9 mouse cellular contexts compared by ENCODE assay signal in genomic region chr4:155012788-155013187, GRCm38 (mm10). TPM values are rescaled to one million over a fixed set of nuclear protein-coding genes. Genes with fewer than 3 reads are reported as not detected.
A peak's percentile ranks its signal among the peaks of the same experiment; 100 is the strongest.
DNase-seq lines count a peak whose midpoint lies in the region; ATAC-seq and TF ChIP-seq lines count a peak whose summit lies in the region.
"Had no signal": no experiment of that assay in that cellular context is flagged by ENCODE, and none has a peak within 500 bp of the region (broad histone marks: within the 10 kb centered on the region; RNA-seq: fewer than 3 reads in every experiment).

No protein-coding gene starts in this region.

- H3K4me1 ChIP-seq in forebrain, embryonic 14.5 days (ENCODE audit: control insufficient read depth, insufficient read depth, low read length): peaks cover 2% of the 10 kb centered on the region; the same call in 1 of the 2 replicates
- peaks cover 15% of the 10 kb centered on the region for H3K4me1 ChIP-seq in hindbrain, embryonic 16.5 days (ENCODE audit: control insufficient read depth, insufficient read depth, low read depth, low read length)
- H3K4me1 ChIP-seq in limb, embryonic 14.5 days (ENCODE audit: control insufficient read depth, insufficient read depth, low read length): no peaks in the 10 kb centered on the region
- H3K4me1 ChIP-seq: embryonic facial prominence, embryonic 15.5 days had no signal

- H3K36me3 ChIP-seq in forebrain, embryonic 14.5 days (ENCODE audit: control insufficient read depth, insufficient read depth, low read length): no peaks in the 10 kb centered on the region
- H3K36me3 ChIP-seq in hindbrain, embryonic 16.5 days (ENCODE audit: control insufficient read depth, insufficient read depth, low read length): no peaks in the 10 kb centered on the region
- H3K36me3 ChIP-seq in limb, embryonic 14.5 days (ENCODE audit: control insufficient read depth, insufficient read depth, low read length): no peaks in the 10 kb centered on the region
- H3K36me3 ChIP-seq in splenic B cell, adult 2 months (ENCODE audit: control insufficient read depth, insufficient read depth, low read length, poor library complexity, severe bottlenecking): no peaks in the 10 kb centered on the region
- H3K36me3 ChIP-seq: embryonic facial prominence, embryonic 15.5 days had no signal

- no peak overlapping the region for H3K4me3 ChIP-seq in forebrain, embryonic 14.5 days (ENCODE audit: low read depth, low read length)
- no peak overlapping the region for H3K4me3 ChIP-seq in hindbrain, embryonic 16.5 days (ENCODE audit: low read length)
- no peak overlapping the region for H3K4me3 ChIP-seq in limb, embryonic 14.5 days (replicated peaks; ENCODE audit: low read length)
- H3K4me3 ChIP-seq: embryonic facial prominence, embryonic 15.5 days had no signal

- TF ChIP-seq POLR2A in limb, embryonic 14.5 days (IDR thresholded peaks at IDR 0.05; ENCODE audit: borderline replicate concordance, extremely low read depth, insufficient read depth, insufficient read length): no peak

- no peak overlapping the region for H3K27ac ChIP-seq in forebrain, embryonic 14.5 days (ENCODE audit: low read depth, low read length)
- H3K27ac ChIP-seq in hindbrain, embryonic 16.5 days (ENCODE audit: low read depth, low read length): no peak overlapping the region
- H3K27ac ChIP-seq in limb, embryonic 14.5 days (replicated peaks; ENCODE audit: low read depth, low read length): no peak overlapping the region
- H3K27ac ChIP-seq: embryonic facial prominence, embryonic 15.5 days had no signal

- H3K9ac ChIP-seq in forebrain, embryonic 14.5 days (ENCODE audit: low read length): no peak overlapping the region
- no peak overlapping the region for H3K9ac ChIP-seq in hindbrain, embryonic 16.5 days (ENCODE audit: low read depth, low read length)
- no peak overlapping the region for H3K9ac ChIP-seq in limb, embryonic 14.5 days (ENCODE audit: low read depth, low read length, severe bottlenecking)
- H3K9ac ChIP-seq: embryonic facial prominence, embryonic 15.5 days had no signal

- H3K4me2 ChIP-seq in forebrain, embryonic 14.5 days (ENCODE audit: low read length): no peak overlapping the region
- H3K4me2 ChIP-seq in hindbrain, embryonic 16.5 days (ENCODE audit: low read length): no peak overlapping the region
- no peak overlapping the region for H3K4me2 ChIP-seq in limb, embryonic 14.5 days (replicated peaks; ENCODE audit: low read depth, low read length, severe bottlenecking)
- H3K4me2 ChIP-seq: embryonic facial prominence, embryonic 15.5 days had no signal

- 2% methylated on average over 4 of the region's 4 CpGs for WGBS in forebrain, embryonic 14.5 days
- WGBS in hindbrain, embryonic 16.5 days: 11% methylated on average over 4 of the region's 4 CpGs
- 4% methylated on average over 4 of the region's 4 CpGs for WGBS in limb, embryonic 14.5 days

- H3K9me3 ChIP-seq in forebrain, embryonic 14.5 days (replicated peaks; ENCODE audit: control insufficient read depth, low read length): no peaks in the 10 kb centered on the region
- no peaks in the 10 kb centered on the region for H3K9me3 ChIP-seq in hindbrain, embryonic 16.5 days (ENCODE audit: control insufficient read depth, low read length)
- no peaks in the 10 kb centered on the region for H3K9me3 ChIP-seq in limb, embryonic 14.5 days (ENCODE audit: control insufficient read depth, low read length)
- H3K9me3 ChIP-seq: embryonic facial prominence, embryonic 15.5 days had no signal

- ATAC-seq in forebrain, embryonic 14.5 days: peak; percentile 52
- peak; percentile 51; the same call in 1 of the 2 replicates for ATAC-seq in hindbrain, embryonic 16.5 days
- ATAC-seq in limb, embryonic 14.5 days (ENCODE audit: low FRiP score, low read depth): peak; percentile 50; the same call in 1 of the 2 replicates

- H3K27me3 ChIP-seq in forebrain, embryonic 14.5 days (replicated peaks; ENCODE audit: control insufficient read depth, insufficient read depth, low read length): no peaks in the 10 kb centered on the region
- no peaks in the 10 kb centered on the region for H3K27me3 ChIP-seq in hindbrain, embryonic 16.5 days (replicated peaks; ENCODE audit: control insufficient read depth, insufficient read depth, low read length)
- H3K27me3 ChIP-seq in limb, embryonic 14.5 days (ENCODE audit: control insufficient read depth, insufficient read depth, low read length): no peaks in the 10 kb centered on the region
- no peaks in the 10 kb centered on the region for H3K27me3 ChIP-seq in splenic B cell, adult 2 months (ENCODE audit: control insufficient read depth, insufficient read depth, low read length, poor library complexity, severe bottlenecking)
- H3K27me3 ChIP-seq: embryonic facial prominence, embryonic 15.5 days had no signal

- DNase-seq in right cerebral cortex, adult 18-20 months: peak; percentile 52
- DNase-seq in right cerebral cortex, postnatal 36 days (ENCODE audit: low spot score in 2 of 2): no peak
- peak; percentile 82 for DNase-seq in cerebellum, adult 11 months
- peak; percentile 80 for DNase-seq in forebrain, embryonic 14.5 days (ENCODE audit: low spot score)
- peak; percentile 65 for DNase-seq in limb, embryonic 14.5 days (ENCODE audit: low spot score)
- peak; percentile 81 for DNase-seq in naive thymus-derived CD4-positive, alpha-beta T cell, adult 2 months (ENCODE audit: low read depth)
- DNase-seq in splenic B cell, adult 2 months (ENCODE audit: low read depth, low spot score): peak; percentile 75

RNA-seq across cellular contexts. Expression of gene Plch2, which starts 43.8 kb away (rescaled TPM):
- 6.2 and 7.4 TPM in 2 replicates for polyA plus RNA-seq in forebrain, embryonic 14.5 days (2014; fragmentation: Nextera tagmentation; extraction: Ambion mirVana)
- polyA plus RNA-seq in hindbrain, embryonic 16.5 days (2015; fragmentation: Nextera tagmentation; extraction: Ambion mirVana): 17.0 and 19.5 TPM in 2 replicates
- 11.4 and 15.1 TPM in 2 replicates for polyA plus RNA-seq in limb, embryonic 14.5 days (2012; rRNA removed)
- polyA plus RNA-seq in limb, embryonic 14.5 days (2014; fragmentation: Nextera tagmentation; extraction: Ambion mirVana): 9.9 and 10.6 TPM in 2 replicates

RNA-seq across cellular contexts. Expression of gene Pank4, which starts 48.9 kb away (rescaled TPM):
- polyA plus RNA-seq in forebrain, embryonic 14.5 days (2014; fragmentation: Nextera tagmentation; extraction: Ambion mirVana): 34.6 and 38.9 TPM in 2 replicates
- polyA plus RNA-seq in hindbrain, embryonic 16.5 days (2015; fragmentation: Nextera tagmentation; extraction: Ambion mirVana): 37.8 and 39.5 TPM in 2 replicates
- 76.3 and 86.2 TPM in 2 replicates for polyA plus RNA-seq in limb, embryonic 14.5 days (2012; rRNA removed)
- 36.9 and 43.9 TPM in 2 replicates for polyA plus RNA-seq in limb, embryonic 14.5 days (2014; fragmentation: Nextera tagmentation; extraction: Ambion mirVana)

RNA-seq across cellular contexts. Expression of gene Hes5, which starts 52.1 kb away (rescaled TPM):
- 73.0 and 86.0 TPM in 2 replicates for polyA plus RNA-seq in forebrain, embryonic 14.5 days (2014; fragmentation: Nextera tagmentation; extraction: Ambion mirVana)
- polyA plus RNA-seq in hindbrain, embryonic 16.5 days (2015; fragmentation: Nextera tagmentation; extraction: Ambion mirVana): 146 and 167 TPM in 2 replicates
- 0.60 and 1.6 TPM in 2 replicates for polyA plus RNA-seq in limb, embryonic 14.5 days (2012; rRNA removed)
- 0.30 and 0.77 TPM in 2 replicates for polyA plus RNA-seq in limb, embryonic 14.5 days (2014; fragmentation: Nextera tagmentation; extraction: Ambion mirVana)

RNA-seq across cellular contexts. Expression of gene Pex10, which starts 54.0 kb away (rescaled TPM):
- polyA plus RNA-seq in forebrain, embryonic 14.5 days (2014; fragmentation: Nextera tagmentation; extraction: Ambion mirVana): 4.2 and 4.9 TPM in 2 replicates
- polyA plus RNA-seq in hindbrain, embryonic 16.5 days (2015; fragmentation: Nextera tagmentation; extraction: Ambion mirVana): 20.6 and 21.1 TPM in 2 replicates
- polyA plus RNA-seq in limb, embryonic 14.5 days (2012; rRNA removed): 24.4 and 28.0 TPM in 2 replicates
- polyA plus RNA-seq in limb, embryonic 14.5 days (2014; fragmentation: Nextera tagmentation; extraction: Ambion mirVana): 6.7 and 9.0 TPM in 2 replicates

Comparison
In these comparisons a context has a peak if more than half of its experiments do, and no peak if none do; other contexts are left out.
1. DNase-seq: peak in right cerebral cortex, adult 18-20 months (single experiment), cerebellum, adult 11 months (single experiment), forebrain, embryonic 14.5 days (single experiment), limb, embryonic 14.5 days (single experiment), naive thymus-derived CD4-positive, alpha-beta T cell, adult 2 months (single experiment) and splenic B cell, adult 2 months (single experiment); none in right cerebral cortex, postnatal 36 days (0 of 2).
2. RNA of gene Hes5, which starts 52.1 kb away (polyA plus RNA-seq): 146 to 167 TPM in hindbrain, embryonic 16.5 days and 73.0 to 86.0 TPM in forebrain, embryonic 14.5 days; 0.30 to 1.6 TPM in limb, embryonic 14.5 days; every median in the first group is over 10 times any median in the second.
3. Peak in every context shown above with its lines, with median percentiles within 50 percentile points of each other: ATAC-seq.